Mouse (Mus musculus) embryonic stem cell, embryonic (primary cell): ENCODE measurements at regions not wholly inside any gene's neighbourhood (a gene's known extent, or its start where the extent isn't known, plus 50 kb on each side); places are given as distances from the start of the nearest gene placed in this dataset.

ENCODE experiments used
- CTCF ChIA-PET, 4 experiments: fragments of 300-600 bp in 2 of 4; fragments of 350-600 bp in 2 of 4; sonication (Branson Sonifier 250); formaldehyde crosslinking; loops; one replicate each; lab custom pipeline; 2022; ENCODE audit warnings: inconsistent platforms in 2 of 4; lab: Charles Lee
- POLR2A ChIA-PET, 4 experiments: fragments of 300-600 bp in 2 of 4; fragments of 350-600 bp in 2 of 4; sonication (Branson Sonifier 250); formaldehyde crosslinking; loops; one replicate each; lab custom pipeline; 2022; ENCODE audit warnings: antibody characterized with exemption in 4 of 4, inconsistent platforms in 1 of 4; lab: Charles Lee

DNA sequence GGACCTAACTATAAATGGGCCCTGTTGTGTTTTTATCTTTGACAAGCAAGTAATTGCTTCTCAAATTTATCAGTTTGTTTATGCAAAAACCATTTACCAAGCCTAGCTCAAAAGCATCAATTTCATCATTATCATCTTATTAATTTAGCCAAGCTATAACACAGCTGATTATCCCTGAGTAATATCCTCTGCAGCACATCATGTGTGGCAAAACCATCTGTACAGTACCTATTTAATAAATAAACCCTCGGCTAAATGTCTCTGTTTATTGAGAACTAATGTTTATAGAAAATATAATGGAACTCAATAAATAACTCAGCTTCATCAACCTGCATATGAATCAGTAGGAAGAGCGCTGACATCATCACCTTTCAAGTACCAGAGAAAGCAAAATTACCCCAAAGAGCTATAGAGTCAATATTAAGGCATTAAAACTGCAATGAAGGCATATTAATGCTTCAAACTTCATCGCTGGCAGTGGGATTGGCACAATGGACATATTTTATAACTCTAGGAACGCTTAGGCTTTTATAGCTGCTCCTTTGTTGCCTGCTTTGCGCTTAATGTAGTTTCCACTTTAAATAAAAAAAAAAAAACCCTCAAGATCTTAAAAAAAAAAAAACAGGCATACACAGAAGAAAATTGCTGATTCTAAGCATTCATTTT is 542.0 kb downstream of the Plcl1 start:
- ChIA-PET POLR2A (interaction anchor here in 1 of 4 experiments (0.6 kb wide), 1 partner anchor 31 kb away, joined by 3 read pairs; no protein-coding TSS in a partner anchor), CTCF (no interaction called here)

DNA sequence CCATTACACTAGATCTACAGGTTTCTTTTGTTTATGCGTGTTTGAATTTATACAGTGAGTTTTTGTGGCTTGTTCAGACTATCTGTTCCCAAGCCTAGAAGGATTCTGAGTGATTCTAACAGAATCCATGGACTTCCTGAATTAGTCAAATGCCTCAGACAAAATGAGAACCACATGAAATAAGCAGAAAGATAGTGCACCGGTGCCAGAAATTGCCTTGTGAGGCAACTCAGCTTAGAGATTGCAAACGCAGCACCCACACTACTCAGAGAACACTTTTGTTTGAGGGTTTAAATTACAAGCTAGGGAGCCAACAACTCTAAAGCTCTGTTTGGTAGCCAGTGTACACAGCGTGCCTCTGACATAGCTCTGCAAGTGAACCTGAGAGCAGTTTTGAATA is 543.9 kb downstream of the Plcl1 start:
- CTCF ChIA-PET, result no interaction called here

DNA sequence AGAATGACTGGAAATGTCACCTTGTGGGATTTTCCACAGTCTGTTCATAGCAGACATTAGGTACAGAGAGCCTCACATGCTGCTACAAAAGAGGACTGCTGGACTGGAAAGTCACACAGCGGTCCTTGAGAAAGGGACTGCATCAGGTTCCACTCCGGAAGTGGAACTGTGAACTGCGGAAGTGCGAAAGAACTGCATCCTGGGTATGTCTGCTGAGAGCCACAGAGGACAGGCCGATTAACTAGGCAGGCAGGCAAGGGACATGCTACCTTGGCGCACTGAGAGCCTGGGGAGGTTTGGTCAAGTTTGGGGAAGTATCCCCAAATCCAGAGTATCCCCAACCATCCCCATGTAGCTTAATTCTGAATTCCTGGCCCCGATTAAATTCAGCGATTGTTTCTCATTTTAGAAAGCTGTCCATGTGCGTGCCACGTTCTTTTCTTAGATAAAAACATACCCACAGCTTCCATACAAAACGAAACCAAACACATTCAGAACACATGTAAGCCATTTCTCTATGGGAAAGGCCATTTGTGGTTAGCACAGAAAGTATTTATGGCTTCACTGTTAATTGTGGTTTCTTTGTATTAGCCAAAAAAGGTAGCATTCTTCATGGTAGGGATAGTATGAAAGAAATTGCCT is 552.2 kb downstream of the Plcl1 start:
- ChIA-PET CTCF (no interaction called here), POLR2A (no interaction called here)

More for the DNA sequence above, 543.9 kb downstream of the Plcl1 start:
- POLR2A ChIA-PET, result no interaction called here

DNA sequence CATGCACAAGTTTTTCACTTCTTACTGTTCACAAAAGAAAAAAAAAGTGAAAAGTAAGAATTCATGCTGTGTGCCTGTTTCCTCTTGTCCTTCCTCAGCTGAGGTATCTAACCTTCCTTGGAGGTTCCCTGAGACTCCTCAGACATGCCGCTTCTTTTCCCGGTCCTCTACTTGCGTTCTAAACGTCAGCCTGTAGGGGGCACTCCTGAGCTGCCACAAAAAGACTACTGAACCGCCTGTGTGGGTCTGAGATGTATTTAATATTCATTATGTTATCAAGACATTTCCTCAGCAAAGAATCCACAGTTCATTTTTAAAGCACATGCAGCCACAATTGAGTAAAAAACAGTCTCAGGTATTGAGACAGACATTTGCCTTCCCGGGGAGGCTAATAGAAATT is 554.6 kb downstream of the Plcl1 start:
- CTCF ChIA-PET, result interaction anchor here in 3 of 4 experiments (0.6 to 1.1 kb wide), 6 partner anchors 9 to 765 kb away, joined by 3 to 5 read pairs (median 3); no protein-coding TSS in a partner anchor
- POLR2A ChIA-PET, result no interaction called here

DNA sequence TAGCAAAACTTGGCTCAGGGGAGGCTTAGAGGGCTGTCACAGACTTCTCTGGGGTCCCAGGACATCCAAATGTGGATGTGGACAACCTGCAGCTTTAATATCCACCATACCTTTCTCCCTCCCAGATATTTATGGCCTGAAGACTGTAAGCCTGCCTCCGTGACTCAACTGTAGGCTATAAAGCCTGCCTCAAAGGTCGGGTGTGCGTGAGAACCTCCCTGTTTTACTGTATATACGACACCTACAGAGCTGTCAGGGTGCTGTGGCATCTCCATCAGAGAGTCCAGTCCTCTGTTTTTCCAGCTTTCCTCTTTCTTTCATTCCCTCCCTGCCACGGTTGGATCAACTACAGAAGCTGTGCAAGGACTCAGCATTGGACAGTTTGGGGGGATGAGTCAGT is 558.1 kb downstream of the Plcl1 start:
- POLR2A ChIA-PET, result interaction anchor here in 1 of 4 experiments (0.5 to 0.6 kb wide), 2 partner anchors 100 to 204 kb away, joined by 3 to 6 read pairs; no protein-coding TSS in a partner anchor

DNA sequence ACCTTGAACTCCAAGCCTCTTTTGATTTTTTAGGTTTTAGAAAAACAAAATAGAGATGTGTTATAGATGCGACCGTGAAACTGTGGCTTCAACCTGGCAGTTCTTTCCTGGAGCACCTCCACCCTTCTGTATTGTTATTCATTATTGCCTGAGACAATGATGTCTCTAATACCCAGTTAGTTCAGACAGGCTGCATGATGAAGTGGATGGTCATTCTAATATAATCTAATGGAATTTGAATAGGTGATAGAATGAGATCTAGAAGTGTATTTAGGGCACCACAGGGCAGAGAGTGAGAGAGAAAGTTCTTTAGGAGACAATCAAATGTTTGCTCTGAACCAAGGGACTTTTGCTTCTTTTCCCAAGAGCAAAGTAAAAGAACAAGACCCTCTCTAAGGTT is 560.6 kb downstream of the Plcl1 start:
- CTCF ChIA-PET, result no interaction called here
- POLR2A ChIA-PET, result interaction anchor here in 1 of 4 experiments (0.6 kb wide), 1 partner anchor 264 kb away, joined by 3 read pairs; no protein-coding TSS in a partner anchor

More for the DNA sequence above, 558.1 kb downstream of the Plcl1 start:
- CTCF ChIA-PET, result interaction anchor here in 1 of 4 experiments (0.6 kb wide), 1 partner anchor 74 kb away, joined by 3 read pairs; no protein-coding TSS in a partner anchor

DNA sequence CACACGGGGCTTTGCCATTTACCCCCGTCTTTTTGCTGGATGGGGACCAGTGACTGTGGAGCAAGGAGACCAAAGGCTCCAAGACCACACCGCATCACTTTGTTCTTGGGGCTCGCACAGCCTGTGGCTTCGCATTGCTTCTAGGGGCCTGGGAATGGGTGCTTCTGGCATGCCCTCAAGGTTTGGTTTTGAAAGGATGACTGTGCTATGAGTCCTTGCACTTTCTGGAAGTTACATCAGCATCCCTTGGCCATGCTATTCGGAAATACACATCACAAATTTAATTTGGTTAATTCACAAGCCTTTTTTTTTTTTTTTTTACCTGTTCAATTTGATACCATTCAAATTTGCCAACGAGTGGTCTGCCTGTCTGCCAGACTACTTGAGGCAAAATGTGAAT is 562.1 kb downstream of the Plcl1 start:
- ChIA-PET CTCF (no interaction called here), POLR2A (interaction anchor here in 1 of 4 experiments (0.6 kb wide), 1 partner anchor 452 kb away, joined by 3 read pairs; no protein-coding TSS in a partner anchor)

DNA sequence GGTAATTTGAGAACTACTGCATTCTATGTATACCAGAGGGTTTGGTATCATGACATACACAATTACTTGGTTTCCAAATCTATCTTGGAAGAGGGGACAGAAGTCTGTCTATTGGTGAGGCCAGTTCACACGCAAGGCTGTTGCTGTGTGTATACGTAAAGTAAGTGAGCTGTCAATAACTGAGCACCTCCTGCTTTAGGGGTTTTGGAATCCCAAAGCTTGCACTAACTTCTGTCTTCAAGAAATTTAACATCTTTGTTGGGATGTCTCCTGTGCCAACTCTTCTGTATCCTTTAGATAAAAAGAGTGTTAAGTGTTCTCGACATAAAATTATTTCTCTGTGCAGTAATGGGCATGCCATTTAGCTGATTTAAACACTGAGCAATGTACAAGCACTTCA is 572.1 kb downstream of the Plcl1 start:
- ChIA-PET CTCF (no interaction called here), POLR2A (interaction anchor here in 1 of 4 experiments (1.5 kb wide), 1 partner anchor 19 kb away, joined by 3 read pairs; no protein-coding TSS in a partner anchor)

DNA sequence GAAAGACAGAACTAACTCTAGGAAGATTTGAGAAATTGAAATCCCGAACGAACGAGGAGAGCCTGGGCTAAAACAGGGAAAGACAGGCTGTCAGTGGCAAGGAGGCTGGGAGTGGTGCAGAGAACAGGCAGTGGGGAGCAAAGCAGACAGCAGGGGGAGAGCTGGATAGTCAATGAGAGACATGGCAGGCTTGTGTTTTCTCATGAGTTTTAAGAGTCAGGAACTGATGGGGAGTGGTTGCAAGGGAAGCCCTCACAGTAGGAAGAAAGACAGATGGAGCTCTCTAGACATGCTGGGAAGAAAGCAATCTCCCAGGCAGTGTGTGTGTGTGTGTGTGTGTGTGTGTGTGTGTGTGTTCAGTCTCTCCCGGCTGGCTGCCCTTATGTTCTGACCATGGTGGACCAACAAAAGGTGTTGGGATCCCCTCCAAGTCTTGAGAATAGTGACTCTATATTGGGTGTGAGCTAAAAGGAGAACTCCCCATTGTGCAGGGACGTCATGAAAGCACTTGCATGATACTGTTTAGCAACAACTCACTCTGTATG is 577.9 kb downstream of the Plcl1 start:
- ChIA-PET POLR2A (interaction anchor here in 1 of 4 experiments (0.7 kb wide), 1 partner anchor 22 kb away, joined by 4 read pairs; no protein-coding TSS in a partner anchor), CTCF (interaction anchor here in 1 of 4 experiments (0.6 kb wide), 1 partner anchor 26 kb away, joined by 4 read pairs; no protein-coding TSS in a partner anchor)

DNA sequence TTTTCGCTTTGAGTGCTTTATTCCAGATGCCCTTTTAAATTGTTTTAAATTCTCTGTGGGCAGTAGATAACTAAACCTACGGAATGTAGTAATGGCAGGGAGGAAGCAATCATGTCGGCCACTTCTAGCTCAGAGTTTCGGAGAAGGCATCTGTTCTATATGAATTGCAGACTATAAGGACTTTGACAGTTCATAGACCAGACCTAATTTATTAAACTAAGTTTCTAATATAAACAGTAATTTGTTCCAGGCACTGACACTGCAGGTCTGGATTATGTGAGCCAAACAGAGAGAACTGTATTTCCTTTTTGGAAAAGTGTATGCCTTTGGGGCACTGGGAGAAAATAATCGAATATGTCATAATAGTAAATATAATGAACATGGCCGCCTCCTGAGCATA is 591.4 kb downstream of the Plcl1 start:
- CTCF ChIA-PET, result no interaction called here
- POLR2A ChIA-PET, result interaction anchor here in 1 of 4 experiments (1.0 kb wide), 1 partner anchor 20 kb away, joined by 3 read pairs; no protein-coding TSS in a partner anchor
